Mouse (Mus musculus) large intestine, adult 2 months (tissue): ENCODE measurements at regions not wholly inside any gene's neighbourhood (a gene's known extent, or its start where the extent isn't known, plus 50 kb on each side); places are given as distances from the start of the nearest gene placed in this dataset.

Source experiments
- DNase-seq: peaks from one replicate; pipeline ENCODE4 v3.0.0-alpha.2; 2012; ENCODE audit warnings: low read depth, low spot score
- WGBS: fragments of 180-500 bp; shearing (Covaris S2); methylation state at CpG from one replicate; pipeline ENCODE4 v1.1.7; 2018; 5-methylcytosine and 5-hydroxymethylcytosine counted together

- 31% methylated on average over 4 of the region's 4 CpGs for WGBS
Measured at GRCm38 (mm10) chr2:79544793-79545260, 88.2 kb upstream of the Cerkl start.

GRCm38 (mm10) chr2:79546206-79546605 lies 88.9 kb upstream of the Itprid2 start:
- no peak for DNase-seq
- WGBS = 85% methylated on average over 4 of the region's 4 CpGs

More at GRCm38 (mm10) chr2:79544793-79545260, 88.2 kb upstream of the Cerkl start:
- no peak for DNase-seq

- no peak for DNase-seq
- 74% methylated on average over 3 of the region's 3 CpGs for WGBS
Measured at GRCm38 (mm10) chr2:79547284-79547683, 87.9 kb upstream of the Itprid2 start.

- no peak for DNase-seq
- 57% methylated on average over 8 of the region's 8 CpGs for WGBS
Measured at GRCm38 (mm10) chr2:79548039-79548600, 87.0 kb upstream of the Itprid2 start.

- 84% methylated on average over 3 of the region's 3 CpGs for WGBS
- no peak for DNase-seq
Measured at GRCm38 (mm10) chr2:79549781-79550180, 85.4 kb upstream of the Itprid2 start.

GRCm38 (mm10) chr2:79550432-79550831 lies 84.7 kb upstream of the Itprid2 start:
- DNase-seq = no peak
- WGBS = 84% methylated on average over 3 of the region's 3 CpGs

GRCm38 (mm10) chr2:79552481-79552880 lies 82.7 kb upstream of the Itprid2 start:
- WGBS = 79% methylated on average over 5 of the region's 5 CpGs
- no peak for DNase-seq

GRCm38 (mm10) chr2:79555395-79555794 lies 79.8 kb upstream of the Itprid2 start:
- WGBS = 49% methylated on average over 2 of the region's 2 CpGs

GRCm38 (mm10) chr2:79557361-79557760 lies 77.8 kb upstream of the Itprid2 start:
- WGBS = 85% methylated on average over 3 of the region's 3 CpGs
- DNase-seq = no peak

More at GRCm38 (mm10) chr2:79555395-79555794, 79.8 kb upstream of the Itprid2 start:
- no peak for DNase-seq

- WGBS = 23% methylated on average over 3 of the region's 3 CpGs
- DNase-seq = no peak
Measured at GRCm38 (mm10) chr2:79566280-79566933, 68.7 kb upstream of the Itprid2 start.

- no peak for DNase-seq
- WGBS = 85% methylated on average over 3 of the region's 3 CpGs
Measured at GRCm38 (mm10) chr2:79567413-79567934, 67.7 kb upstream of the Itprid2 start.

- 84% methylated on average over 1 of the region's 1 CpGs for WGBS
- DNase-seq = no peak
Measured at GRCm38 (mm10) chr2:79569663-79570062, 65.5 kb upstream of the Itprid2 start.

- WGBS = 87% methylated on average over 5 of the region's 5 CpGs
- no peak for DNase-seq
Measured at GRCm38 (mm10) chr2:79571910-79572309, 63.2 kb upstream of the Itprid2 start.

GRCm38 (mm10) chr2:79575074-79575473 lies 60.1 kb upstream of the Itprid2 start:
- WGBS = 18% methylated on average over 6 of the region's 6 CpGs
- peak; percentile 57 for DNase-seq

GRCm38 (mm10) chr2:79585022-79585774 lies 50.0 kb upstream of the Itprid2 start:
- 31% methylated on average over 7 of the region's 7 CpGs for WGBS
- peak; percentile 59 for DNase-seq
